Mouse (Mus musculus) small intestine, adult 2 months (tissue): ENCODE measurements around the gene Klhl30.

Experiments used
- CTCF ChIP-seq: fragments of 200-500 bp; IDR thresholded peaks from 2 replicates; pipeline ENCODE4 v1.5.1; 2012; ENCODE audit warnings: low read depth, mild to moderate bottlenecking, control low read depth, inconsistent platforms, low read length, moderate library complexity, mixed read lengths; ENCODE audit not compliant: insufficient replicate concordance, insufficient read length; ENCODE audit errors: extremely low read depth
- POLR2A ChIP-seq: fragments of 200-500 bp; IDR thresholded peaks from 2 replicates; pipeline ENCODE4 v1.6.1; 2012; ENCODE audit warnings: low read depth, mild to moderate bottlenecking, control low read depth, inconsistent platforms, low read length, moderate library complexity

DNA sequence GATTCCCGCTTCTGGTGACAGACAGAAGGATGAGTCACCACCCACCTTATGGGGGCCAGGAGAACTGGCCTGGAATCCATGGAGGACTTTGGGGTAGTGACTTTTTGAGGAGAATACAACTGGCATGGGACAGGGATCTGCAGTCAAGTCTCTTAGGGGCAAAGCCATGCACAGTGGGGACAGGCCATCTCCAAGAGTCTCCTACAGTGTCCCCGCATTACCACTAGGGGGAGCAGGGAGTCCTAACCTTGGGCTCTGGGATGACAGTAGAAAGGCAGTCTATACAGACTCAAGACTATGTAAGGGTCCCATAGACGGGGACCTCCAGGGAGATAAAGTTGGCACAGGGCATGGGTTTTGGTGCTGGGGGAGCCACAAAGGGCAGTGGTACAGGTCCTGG lies 3.9 kb upstream of the Klhl30 start:
- peak; percentile 84; the same call in 1 of the 2 replicates for TF ChIP-seq CTCF
- no peak for TF ChIP-seq POLR2A
